Mouse (Mus musculus) midbrain, embryonic 16.5 days (tissue): ENCODE measurements at regions not wholly inside any gene's neighbourhood (a gene's known extent, or its start where the extent isn't known, plus 50 kb on each side); places are given as distances from the start of the nearest gene placed in this dataset.

Experiments used
- ATAC-seq: fragments of 200-750 bp; cut with Nextera tagmentation; 2 replicates; pipeline ENCODE4 v1.8.0; 2017; ENCODE audit warnings: moderate TSS enrichment
- H3K27ac ChIP-seq: fragments of 300-500 bp; sonication (generic); 2 replicates; pipeline ENCODE4 v1.5.1; 2014; ENCODE audit warnings: mild to moderate bottlenecking, low read length, mixed read lengths
- H3K27me3 ChIP-seq: fragments of 300-500 bp; sonication (generic); 2 replicates; pipeline ENCODE4 v1.6.1; 2014; ENCODE audit warnings: low read depth, low read length, mixed read lengths; ENCODE audit not compliant: control insufficient read depth, insufficient read depth
- H3K36me3 ChIP-seq: fragments of 300-500 bp; sonication (generic); 2 replicates; pipeline ENCODE4 v1.6.1; 2014; ENCODE audit warnings: mild to moderate bottlenecking, low read length, moderate library complexity, mixed read lengths; ENCODE audit not compliant: control insufficient read depth, insufficient read depth
- H3K4me1 ChIP-seq: fragments of 300-500 bp; sonication (generic); 2 replicates; pipeline ENCODE4 v1.6.1; 2014; ENCODE audit warnings: mild to moderate bottlenecking, low read length, mixed read lengths; ENCODE audit not compliant: control insufficient read depth, insufficient read depth
- H3K4me2 ChIP-seq: fragments of 300-500 bp; sonication (generic); 2 replicates; pipeline ENCODE4 v1.6.1; 2014; ENCODE audit warnings: mild to moderate bottlenecking, low read length, mixed read lengths
- H3K4me3 ChIP-seq: fragments of 300-500 bp; sonication (generic); 2 replicates; pipeline ENCODE4 v1.5.1; 2014; ENCODE audit warnings: low read depth, mild to moderate bottlenecking, low read length, moderate library complexity, mixed read lengths
- H3K9ac ChIP-seq: fragments of 300-500 bp; sonication (generic); 2 replicates; pipeline ENCODE4 v1.6.1; 2014; ENCODE audit warnings: low read depth, low read length, mixed read lengths
- H3K9me3 ChIP-seq: fragments of 300-500 bp; sonication (generic); replicated peaks from 2 replicates; pipeline ENCODE4 v1.6.1; 2014; ENCODE audit warnings: mild to moderate bottlenecking, low read length, mixed read lengths; ENCODE audit not compliant: control insufficient read depth, poor library complexity, severe bottlenecking
- WGBS: fragments of 180-500 bp; shearing (Covaris S2); extraction: QIAGEN DNeasy Blood & Tissue Kit; methylation state at CpG from one replicate; pipeline ENCODE4 v1.1.7; 2014; 5-methylcytosine and 5-hydroxymethylcytosine counted together

- Histone ChIP-seq H3K4me3 (peak overlapping the region; percentile 18), H3K4me2 (peak overlapping the region; percentile 50), H3K9me3 (0 out of 2 replicates have a peak, but pooled peaks cover 3% of the 10 kb centered on the region), H3K27me3 (no peaks in the 10 kb centered on the region), H3K9ac (peak overlapping the region; percentile 25; the same call in 1 of the 2 replicates), H3K27ac (peak overlapping the region; percentile 33; the same call in 1 of the 2 replicates), H3K4me1 (peaks cover 8% of the 10 kb centered on the region; the same call in 1 of the 2 replicates), H3K36me3 (no peaks in the 10 kb centered on the region)
- ATAC-seq = peak; percentile 51; the same call in 1 of the 2 replicates
- WGBS = 11% methylated on average over 9 of the region's 9 CpGs
These were observed 230.4 kb downstream of the Kcnj2 start for GRCm38 (mm10) chr11:111296309-111296721.

- H3K36me3 ChIP-seq = no peaks in the 10 kb centered on the region
- H3K4me2 ChIP-seq = no peak overlapping the region
- no peak overlapping the region for H3K4me3 ChIP-seq
- no peak for ATAC-seq
- no peaks in the 10 kb centered on the region for H3K4me1 ChIP-seq
- H3K9me3 ChIP-seq = no peaks in the 10 kb centered on the region
- no peak overlapping the region for H3K27ac ChIP-seq
- WGBS = 65% methylated on average over 3 of the region's 3 CpGs
- H3K27me3 ChIP-seq = no peaks in the 10 kb centered on the region
- no peak overlapping the region for H3K9ac ChIP-seq
These were observed 246.8 kb downstream of the Kcnj2 start for GRCm38 (mm10) chr11:111312802-111313201.

- no peak overlapping the region for H3K4me2 ChIP-seq
- H3K27ac ChIP-seq = no peak overlapping the region
- H3K4me1 ChIP-seq = no peaks in the 10 kb centered on the region
- no peaks in the 10 kb centered on the region for H3K36me3 ChIP-seq
- WGBS = 83% methylated on average over 3 of the region's 3 CpGs
- ATAC-seq = no peak
- H3K4me3 ChIP-seq = no peak overlapping the region
- H3K9me3 ChIP-seq = no peaks in the 10 kb centered on the region
- no peaks in the 10 kb centered on the region for H3K27me3 ChIP-seq
- no peak overlapping the region for H3K9ac ChIP-seq
These were observed 247.6 kb downstream of the Kcnj2 start for GRCm38 (mm10) chr11:111313566-111313965.

GRCm38 (mm10) chr11:111321576-111321975 is 255.6 kb downstream of the Kcnj2 start:
- Histone ChIP-seq H3K9me3 (no peaks in the 10 kb centered on the region), H3K4me2 (no peak overlapping the region), H3K9ac (no peak overlapping the region), H3K27ac (no peak overlapping the region), H3K36me3 (no peaks in the 10 kb centered on the region), H3K4me3 (no peak overlapping the region), H3K27me3 (no peaks in the 10 kb centered on the region), H3K4me1 (no peaks in the 10 kb centered on the region)
- WGBS = 63% methylated on average over 5 of the region's 5 CpGs
- ATAC-seq = no peak

- Histone ChIP-seq H3K9ac (no peak overlapping the region), H3K9me3 (no peaks in the 10 kb centered on the region), H3K27me3 (no peaks in the 10 kb centered on the region), H3K36me3 (no peaks in the 10 kb centered on the region), H3K4me3 (no peak overlapping the region), H3K4me1 (no peaks in the 10 kb centered on the region), H3K27ac (no peak overlapping the region), H3K4me2 (no peak overlapping the region)
- 73% methylated on average over 5 of the region's 5 CpGs for WGBS
- no peak for ATAC-seq
These were observed 258.6 kb downstream of the Kcnj2 start for GRCm38 (mm10) chr11:111324453-111325010.

- ATAC-seq = no peak
- Histone ChIP-seq H3K27me3 (no peaks in the 10 kb centered on the region), H3K4me3 (no peak overlapping the region)
These were observed 261.0 kb downstream of the Kcnj2 start for GRCm38 (mm10) chr11:111326915-111327314.

GRCm38 (mm10) chr11:111328258-111328657 is 262.3 kb downstream of the Kcnj2 start:
- no peak overlapping the region for H3K4me3 ChIP-seq
- H3K9me3 ChIP-seq = no peaks in the 10 kb centered on the region
- no peak overlapping the region for H3K4me2 ChIP-seq
- no peaks in the 10 kb centered on the region for H3K36me3 ChIP-seq
- 48% methylated on average over 1 of the region's 1 CpGs for WGBS
- H3K27ac ChIP-seq = no peak overlapping the region
- ATAC-seq = no peak
- no peak overlapping the region for H3K9ac ChIP-seq
- H3K4me1 ChIP-seq = no peaks in the 10 kb centered on the region
- no peaks in the 10 kb centered on the region for H3K27me3 ChIP-seq

More at GRCm38 (mm10) chr11:111326915-111327314, 261.0 kb downstream of the Kcnj2 start:
- 88% methylated on average over 3 of the region's 3 CpGs for WGBS
- Histone ChIP-seq H3K27ac (no peak overlapping the region), H3K9me3 (no peaks in the 10 kb centered on the region), H3K36me3 (no peaks in the 10 kb centered on the region), H3K9ac (no peak overlapping the region), H3K4me2 (no peak overlapping the region), H3K4me1 (no peaks in the 10 kb centered on the region)

- Histone ChIP-seq H3K27ac (no peak overlapping the region), H3K4me2 (no peak overlapping the region), H3K9ac (no peak overlapping the region), H3K4me3 (no peak overlapping the region), H3K9me3 (no peaks in the 10 kb centered on the region), H3K27me3 (no peaks in the 10 kb centered on the region), H3K4me1 (no peaks in the 10 kb centered on the region), H3K36me3 (no peaks in the 10 kb centered on the region)
- ATAC-seq = no peak
These were observed 265.6 kb downstream of the Kcnj2 start for GRCm38 (mm10) chr11:111331592-111331991.

GRCm38 (mm10) chr11:111333021-111333420 is 267.1 kb downstream of the Kcnj2 start:
- Histone ChIP-seq H3K36me3 (no peaks in the 10 kb centered on the region), H3K9me3 (no peaks in the 10 kb centered on the region), H3K27ac (no peak overlapping the region), H3K4me1 (no peaks in the 10 kb centered on the region), H3K4me3 (no peak overlapping the region), H3K4me2 (no peak overlapping the region), H3K27me3 (no peaks in the 10 kb centered on the region), H3K9ac (no peak overlapping the region)
- 87% methylated on average over 3 of the region's 3 CpGs for WGBS
- ATAC-seq = no peak
